Comparison of ENCODE assay signal across 7 mouse cellular contexts in the genomic region with DNA sequence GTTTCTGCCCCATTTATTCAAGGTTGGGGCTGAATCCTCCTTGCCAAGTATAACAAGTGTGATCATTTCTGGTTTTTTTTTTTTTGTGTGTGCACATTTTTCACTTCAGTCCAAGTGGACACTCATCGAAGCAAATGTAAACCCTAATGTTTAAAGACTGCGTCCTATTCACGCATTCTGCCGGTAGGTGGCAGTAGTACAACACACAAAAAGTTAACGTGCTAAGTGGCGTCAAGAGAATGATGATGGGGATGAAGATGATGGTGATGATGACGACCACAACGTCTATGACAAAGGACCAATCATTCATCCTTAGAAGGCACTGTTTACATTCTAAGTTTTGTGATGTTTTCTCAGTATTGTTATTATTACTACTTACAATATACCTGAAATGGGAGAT.
A peak's percentile ranks its signal among the peaks of the same experiment; 100 is the strongest.
DNase-seq lines count a peak whose midpoint lies in the region; ATAC-seq and TF ChIP-seq lines count a peak whose summit lies in the region.

No protein-coding gene starts in this region.

- no peaks in the 10 kb centered on the region for H3K9me3 ChIP-seq in midbrain, embryonic 10.5 days (replicated peaks)
- no peaks in the 10 kb centered on the region for H3K9me3 ChIP-seq in midbrain, embryonic 15.5 days
- H3K9me3 ChIP-seq in embryonic facial prominence, embryonic 11.5 days (replicated peaks; ENCODE audit: control insufficient read depth, low read length) = no peaks in the 10 kb centered on the region

- no peak overlapping the region for H3K4me2 ChIP-seq in midbrain, embryonic 15.5 days
- no peak overlapping the region for H3K4me2 ChIP-seq in embryonic facial prominence, embryonic 11.5 days (ENCODE audit: low read depth, low read length)

- peak; percentile 33 for DNase-seq in midbrain, embryonic 10.5 days (ENCODE audit: low spot score)
- peak; percentile 65 for DNase-seq in adrenal gland, postnatal 10 days
- DNase-seq in embryonic facial prominence, embryonic 11.5 days (ENCODE audit: low spot score) = peak; percentile 80
- DNase-seq in layer of hippocampus, adult 2 months (ENCODE audit: low spot score in 2 of 2) = peak; percentile 13 to 63
- DNase-seq in thymus, postnatal 4 days = peak; percentile 43

- peak; percentile 89 for TF ChIP-seq CTCF in layer of hippocampus, adult 2 months (conservative IDR thresholded peaks at IDR 0.05)

- no peak overlapping the region for H3K9ac ChIP-seq in midbrain, embryonic 15.5 days
- H3K9ac ChIP-seq in embryonic facial prominence, embryonic 11.5 days (replicated peaks; ENCODE audit: low read length) = no peak overlapping the region

- no peak overlapping the region for H3K27ac ChIP-seq in midbrain, embryonic 10.5 days (replicated peaks)
- H3K27ac ChIP-seq in midbrain, embryonic 15.5 days = no peak overlapping the region
- H3K27ac ChIP-seq in embryonic facial prominence, embryonic 11.5 days (replicated peaks; ENCODE audit: low read depth, low read length) = no peak overlapping the region
- no peak overlapping the region for H3K27ac ChIP-seq in layer of hippocampus, adult 2 months

- 14% methylated on average over 8 of the region's 8 CpGs for WGBS in midbrain, embryonic 10.5 days
- WGBS in midbrain, embryonic 15.5 days = 9% methylated on average over 8 of the region's 8 CpGs
- 12% methylated on average over 8 of the region's 8 CpGs for WGBS in embryonic facial prominence, embryonic 11.5 days

- H3K4me1 ChIP-seq in midbrain, embryonic 10.5 days = no peaks in the 10 kb centered on the region
- H3K4me1 ChIP-seq in midbrain, embryonic 15.5 days = no peaks in the 10 kb centered on the region
- H3K4me1 ChIP-seq in embryonic facial prominence, embryonic 11.5 days (ENCODE audit: control insufficient read depth, insufficient read depth, low read length) = no peaks in the 10 kb centered on the region

- no peaks in the 10 kb centered on the region for H3K36me3 ChIP-seq in midbrain, embryonic 10.5 days
- H3K36me3 ChIP-seq in midbrain, embryonic 15.5 days (replicated peaks) = no peaks in the 10 kb centered on the region
- no peaks in the 10 kb centered on the region for H3K36me3 ChIP-seq in embryonic facial prominence, embryonic 11.5 days (replicated peaks; ENCODE audit: control insufficient read depth, insufficient read depth, low read depth, low read length)

- H3K4me3 ChIP-seq in midbrain, embryonic 10.5 days = no peak overlapping the region
- H3K4me3 ChIP-seq in midbrain, embryonic 15.5 days = no peak overlapping the region
- H3K4me3 ChIP-seq in embryonic facial prominence, embryonic 11.5 days (ENCODE audit: low read depth, low read length) = no peak overlapping the region
- no peak overlapping the region for H3K4me3 ChIP-seq in layer of hippocampus, adult 2 months

- ATAC-seq in midbrain, embryonic 15.5 days (replicated peaks) = no peak
- ATAC-seq in embryonic facial prominence, embryonic 11.5 days (replicated peaks; ENCODE audit: insufficient number of reproducible peaks, low FRiP score, low TSS enrichment, low read depth) = no peak
- ATAC-seq in megakaryocyte, adult 5-6 weeks (ENCODE audit: poor library complexity, severe bottlenecking) = 0 out of 2 replicates have a peak, but pooled peaks have one; percentile 40

- H3K27me3 ChIP-seq in midbrain, embryonic 10.5 days (ENCODE audit: low read depth, poor library complexity, severe bottlenecking) = no peaks in the 10 kb centered on the region
- 0 out of 2 replicates have a peak, but pooled peaks cover 2% of the 10 kb centered on the region for H3K27me3 ChIP-seq in midbrain, embryonic 15.5 days (replicated peaks)
- H3K27me3 ChIP-seq in embryonic facial prominence, embryonic 11.5 days (ENCODE audit: control insufficient read depth, insufficient read depth, low read length) = no peaks in the 10 kb centered on the region
